Mouse (Mus musculus) monocyte, adult 5-6 weeks (primary cell): ENCODE data around the gene Rnf187. TPM values are rescaled to one million over a fixed set of nuclear protein-coding genes. Genes with fewer than 3 reads are reported as not detected.

Experiments
- ATAC-seq: fragments of 153-309, 156-312 bp; replicated peaks from 2 replicates; pipeline ENCODE4 v1.8.0; 2017; ENCODE audit warnings: mild to moderate bottlenecking; ENCODE audit not compliant: low TSS enrichment, insufficient number of reproducible peaks, severe bottlenecking, poor library complexity, low FRiP score
- total RNA-seq: library from RNA; stranded (forward); fragments of 200-1000, 200-491, 200-594 nt; gene quantifications from 3 replicates; pipeline ENCODE4 v1.2.3, GENCODE M21; 2017

Gene Rnf187
- total RNA-seq, 1 experiment from 2014 or later, result 42.2 TPM

- peak; percentile 51; the same call in 1 of the 2 replicates for ATAC-seq
These were observed 21.6 kb downstream of the Rnf187 start for GRCm38 (mm10) chr11:58916879-58917744.

- ATAC-seq, result no peak
These were observed 24.2 kb downstream of the Rnf187 start for GRCm38 (mm10) chr11:58914461-58915028.

GRCm38 (mm10) chr11:58913776-58914175 lies 24.9 kb downstream of the Rnf187 start:
- ATAC-seq, result no peak

GRCm38 (mm10) chr11:58904838-58905237 lies 33.9 kb downstream of the Rnf187 start:
- ATAC-seq, result no peak

GRCm38 (mm10) chr11:58904410-58904718 lies 34.4 kb downstream of the Rnf187 start:
- ATAC-seq, result no peak

GRCm38 (mm10) chr11:58903511-58904409 lies 35.0 kb downstream of the Rnf187 start, which contains the start of gene Zfp39:
Zfp39 (minus strand) TSS chr11:58904225.
- ATAC-seq, result peak; percentile 92

GRCm38 (mm10) chr11:58901080-58901479 lies 37.6 kb downstream of the Rnf187 start:
- no peak for ATAC-seq

- no peak for ATAC-seq
These were observed 41.2 kb downstream of the Rnf187 start for GRCm38 (mm10) chr11:58897485-58897884.

- no peak for ATAC-seq
These were observed 44.3 kb downstream of the Rnf187 start for GRCm38 (mm10) chr11:58894456-58894855.

- no peak for ATAC-seq
These were observed 48.2 kb downstream of the Rnf187 start for GRCm38 (mm10) chr11:58890511-58890910.

GRCm38 (mm10) chr11:58883756-58884155 lies 55.0 kb downstream of the Rnf187 start:
- no peak for ATAC-seq

Other genes starting within 250 kb of the Rnf187 start
- not detected in 3 replicates for gene Olfr319, start 239.8 kb downstream of the Rnf187 start, total RNA-seq
- gene Olfr318, start 214.9 kb downstream of the Rnf187 start, total RNA-seq, result not detected in 3 replicates
- not detected in 3 replicates for gene Olfr317, start 199.7 kb downstream of the Rnf187 start, total RNA-seq
- not detected in 3 replicates for gene Olfr316, start 186.2 kb downstream of the Rnf187 start, total RNA-seq
- not detected in 3 replicates for gene Olfr315, start 165.7 kb downstream of the Rnf187 start, total RNA-seq
- gene Olfr314, start 156.0 kb downstream of the Rnf187 start, total RNA-seq, result not detected in 3 replicates
- not detected in 3 replicates for gene Fam183b, start 137.0 kb downstream of the Rnf187 start, total RNA-seq
- gene Olfr313, start 123.9 kb downstream of the Rnf187 start, total RNA-seq, result not detected in 3 replicates
- not detected in 3 replicates for gene Olfr312, start 109.7 kb downstream of the Rnf187 start, total RNA-seq
- not detected in 3 replicates for gene Olfr311, start 99.7 kb downstream of the Rnf187 start, total RNA-seq
- gene Gm12258, start 91.8 kb downstream of the Rnf187 start, total RNA-seq, result 4.3 to 16.7 TPM (median 6.6 TPM) in 3 replicates
- 3.4 to 10.0 TPM (median 3.9 TPM) in 3 replicates for gene 2810021J22Rik, start 71.7 kb downstream of the Rnf187 start, total RNA-seq
- gene Zfp39, start 34.7 kb downstream of the Rnf187 start, total RNA-seq, result 9.4 to 12.8 TPM (median 10.7 TPM) in 3 replicates
- not detected in 3 replicates for gene Btnl10, start 21.0 kb downstream of the Rnf187 start, total RNA-seq
- 1.7 TPM in 2 of 3 replicates, not detected in the other for gene Hist3h2ba, start 10.0 kb upstream of the Rnf187 start, total RNA-seq
- gene Hist3h2a, start 15.8 kb upstream of the Rnf187 start, total RNA-seq, result 35.6 to 52.4 TPM (median 42.1 TPM) in 3 replicates
- gene Trim17, start 15.8 kb upstream of the Rnf187 start, total RNA-seq, result 0.29 TPM in 1 of 3 replicates, not detected in the others
- gene Trim11, start 39.2 kb upstream of the Rnf187 start, total RNA-seq, result 32.0 to 47.3 TPM (median 32.7 TPM) in 3 replicates
- gene Obscn, start 197.5 kb upstream of the Rnf187 start, total RNA-seq, result under 0.01 to 0.58 TPM in 2 of 3 replicates, not detected in the other
- gene Iba57, start 224.8 kb upstream of the Rnf187 start, total RNA-seq, result 4.1 to 15.4 TPM (median 6.4 TPM) in 3 replicates
- gene Gjc2, start 244.3 kb upstream of the Rnf187 start, total RNA-seq, result not detected in 3 replicates